Mouse (Mus musculus): ENCODE data around the gene Fam207a. TPM values are rescaled to one million over a fixed set of nuclear protein-coding genes. Genes with fewer than 3 reads are reported as not detected.

The Fam207a gene
- polyA plus RNA-seq, 1 experiment from 2014 or later: 45.6 TPM

DNA sequence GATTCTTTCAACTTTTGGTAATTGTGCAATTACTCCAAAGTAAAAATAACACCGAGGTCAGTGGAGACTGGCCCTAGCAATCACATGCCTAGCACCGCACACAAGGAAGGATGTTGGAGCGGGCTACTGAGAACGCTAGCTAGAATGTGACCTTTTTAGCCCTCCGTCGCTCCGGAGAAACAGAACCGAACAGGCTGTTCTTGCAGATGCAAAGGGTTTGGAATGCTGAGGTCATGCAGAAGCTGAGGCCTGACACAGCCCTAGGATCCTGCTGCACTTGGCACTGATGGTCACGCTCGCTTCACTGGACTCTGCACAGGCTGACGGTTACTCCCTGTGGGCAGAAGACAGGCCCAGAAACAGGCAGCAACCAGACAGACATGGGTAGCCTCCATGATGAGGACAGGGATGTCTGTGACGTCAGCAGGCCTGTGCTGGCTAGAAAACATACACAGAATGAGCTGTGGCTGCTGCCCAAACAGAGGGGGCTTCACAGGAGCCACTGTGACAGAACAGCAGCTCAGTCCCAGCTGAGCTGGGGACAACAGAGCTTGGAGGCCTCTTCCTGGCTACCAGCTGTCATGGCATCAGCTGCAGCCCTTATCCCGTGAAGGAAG lies 8.5 kb downstream of the Fam207a start:
- WGBS: 91% methylated on average over 13 of the region's 13 CpGs
- Histone ChIP-seq H3K9me3 (no peaks in the 10 kb centered on the region), H3K36me3 (peaks cover 80% of the 10 kb centered on the region), H3K4me1 (peaks cover 16% of the 10 kb centered on the region), H3K27ac (no peak overlapping the region), H3K27me3 (ENCODE audit: insufficient read depth, poor library complexity, severe bottlenecking) (no peaks in the 10 kb centered on the region), H3K4me3 (no peak overlapping the region)
- DNase-seq (ENCODE audit: low spot score): no peak

DNA sequence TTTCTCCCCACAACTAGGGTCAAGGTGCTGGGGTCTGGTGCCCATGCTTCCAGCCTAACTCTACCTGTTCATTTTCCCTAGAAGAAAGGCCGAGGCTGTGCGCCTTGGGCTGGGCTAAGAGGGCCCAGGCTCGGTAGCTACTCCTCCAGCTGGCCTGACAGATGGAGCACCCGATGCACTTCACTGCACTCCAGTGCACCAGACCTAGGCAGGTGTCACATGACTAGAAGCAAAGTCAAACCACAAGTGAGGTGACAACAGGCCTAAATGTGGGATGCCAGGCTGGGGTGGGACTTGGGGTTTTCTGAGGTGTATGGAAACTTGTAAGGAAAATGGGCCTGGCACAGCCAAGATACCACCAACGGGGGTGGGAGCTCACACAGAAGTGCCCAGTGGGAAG lies 9.1 kb downstream of the Fam207a start:
- 91% methylated on average over 5 of the region's 5 CpGs for WGBS
- Histone ChIP-seq H3K27ac (no peak overlapping the region), H3K36me3 (peaks cover 79% of the 10 kb centered on the region), H3K4me1 (peaks cover 16% of the 10 kb centered on the region), H3K27me3 (ENCODE audit: insufficient read depth, poor library complexity, severe bottlenecking) (no peaks in the 10 kb centered on the region), H3K4me3 (no peak overlapping the region), H3K9me3 (no peaks in the 10 kb centered on the region)
- no peak for DNase-seq (ENCODE audit: low spot score)

DNA sequence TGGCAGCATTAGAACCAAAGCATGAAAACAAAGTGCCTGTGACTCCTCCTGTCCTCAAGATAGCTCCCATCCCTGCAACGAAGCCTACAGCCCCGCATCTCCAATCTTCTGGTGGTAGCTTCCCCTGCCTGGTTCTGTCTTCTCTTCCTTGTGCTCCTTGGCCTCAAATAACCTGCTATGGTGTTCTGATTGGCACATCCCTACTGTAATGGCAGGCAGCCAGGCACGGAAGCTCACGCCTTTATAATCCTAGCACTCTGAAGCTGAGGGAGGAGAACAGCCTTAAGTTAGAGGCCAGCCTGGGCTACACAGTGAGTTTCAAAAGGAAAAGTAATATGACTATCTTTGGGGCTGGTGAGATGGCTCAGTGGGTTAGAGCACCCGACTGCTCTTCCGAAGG lies 11.4 kb downstream of the Fam207a start:
- WGBS: 93% methylated on average over 6 of the region's 6 CpGs
- Histone ChIP-seq H3K27me3 (ENCODE audit: insufficient read depth, poor library complexity, severe bottlenecking) (no peaks in the 10 kb centered on the region), H3K4me3 (no peak overlapping the region), H3K9me3 (no peaks in the 10 kb centered on the region), H3K27ac (no peak overlapping the region), H3K36me3 (peaks cover 79% of the 10 kb centered on the region), H3K4me1 (peaks cover 13% of the 10 kb centered on the region)
- no peak for DNase-seq (ENCODE audit: low spot score)

DNA sequence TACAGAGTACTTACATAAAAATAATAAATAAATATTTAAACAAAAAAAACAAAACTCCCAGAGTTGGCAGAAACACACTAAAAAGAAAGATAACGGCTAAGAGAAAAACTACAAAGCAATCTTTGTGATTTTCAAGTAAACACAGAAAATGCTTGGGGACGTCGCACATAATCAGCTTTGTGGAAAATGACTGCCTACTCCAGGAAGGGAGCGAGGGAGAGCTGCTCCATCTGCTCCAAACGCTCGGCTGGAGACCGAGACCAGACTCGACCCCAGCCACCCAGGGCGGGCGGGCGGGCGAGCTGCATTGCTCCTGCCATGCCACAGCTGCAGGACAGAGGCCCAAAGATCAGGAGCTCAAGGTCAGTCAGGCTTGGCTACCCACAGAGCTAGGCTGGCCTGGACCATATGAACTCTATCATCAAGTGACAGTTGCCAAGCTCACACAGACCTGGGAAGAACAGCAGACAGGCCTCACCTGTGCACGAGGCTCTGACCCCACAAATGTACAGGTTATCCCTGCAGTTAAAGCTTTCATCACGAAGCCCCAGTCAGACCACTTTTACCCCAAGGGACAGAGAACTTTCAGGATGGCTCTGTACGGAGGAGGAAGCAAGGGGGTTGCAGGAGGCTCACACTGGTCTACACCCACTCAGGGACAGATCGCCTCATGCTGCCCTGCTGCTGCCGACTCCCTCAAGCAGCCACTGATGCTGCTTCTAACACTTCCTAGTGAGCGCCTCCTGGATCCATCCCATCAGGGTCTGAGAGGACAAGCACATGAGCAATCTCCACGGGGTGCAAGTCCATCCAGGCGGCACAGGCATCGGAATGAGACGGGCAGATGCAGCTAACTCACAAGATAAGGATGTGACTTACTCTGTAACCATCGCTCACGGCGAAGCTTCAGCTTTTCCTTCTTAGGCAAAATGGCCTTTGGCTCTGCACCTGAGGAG lies 12.3 kb downstream of the Fam207a start:
- Histone ChIP-seq H3K9me3 (no peaks in the 10 kb centered on the region), H3K27me3 (ENCODE audit: insufficient read depth, poor library complexity, severe bottlenecking) (no peaks in the 10 kb centered on the region), H3K4me1 (peaks cover 22% of the 10 kb centered on the region), H3K27ac (no peak overlapping the region), H3K4me3 (no peak overlapping the region), H3K36me3 (peaks cover 75% of the 10 kb centered on the region)
- WGBS: 90% methylated on average over 25 of the region's 25 CpGs
- no peak for DNase-seq (ENCODE audit: low spot score)

DNA sequence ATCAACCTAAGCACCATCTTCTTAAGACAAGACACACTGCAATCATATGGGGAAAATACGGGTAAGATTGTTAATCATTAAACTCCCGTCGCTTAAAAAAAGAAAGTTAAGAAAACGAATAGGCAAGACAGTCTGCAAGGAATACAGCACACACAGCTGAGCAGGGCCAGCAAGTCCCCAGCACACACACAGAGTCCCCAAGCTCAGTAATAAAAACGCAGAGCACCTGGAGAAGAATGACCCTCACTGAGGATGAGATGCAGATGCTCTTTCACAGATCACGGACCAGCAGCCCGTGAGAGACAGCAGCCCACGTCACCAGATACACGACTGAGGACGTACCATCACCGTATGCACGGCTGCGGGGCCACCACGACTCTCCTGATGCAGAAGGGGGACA lies 14.9 kb downstream of the Fam207a start:
- Histone ChIP-seq H3K9me3 (no peaks in the 10 kb centered on the region), H3K36me3 (peaks cover 76% of the 10 kb centered on the region), H3K27me3 (ENCODE audit: insufficient read depth, poor library complexity, severe bottlenecking) (no peaks in the 10 kb centered on the region), H3K4me1 (peaks cover 32% of the 10 kb centered on the region), H3K27ac (no peak overlapping the region), H3K4me3 (no peak overlapping the region)
- no peak for DNase-seq (ENCODE audit: low spot score)
- WGBS: 88% methylated on average over 14 of the region's 14 CpGs

DNA sequence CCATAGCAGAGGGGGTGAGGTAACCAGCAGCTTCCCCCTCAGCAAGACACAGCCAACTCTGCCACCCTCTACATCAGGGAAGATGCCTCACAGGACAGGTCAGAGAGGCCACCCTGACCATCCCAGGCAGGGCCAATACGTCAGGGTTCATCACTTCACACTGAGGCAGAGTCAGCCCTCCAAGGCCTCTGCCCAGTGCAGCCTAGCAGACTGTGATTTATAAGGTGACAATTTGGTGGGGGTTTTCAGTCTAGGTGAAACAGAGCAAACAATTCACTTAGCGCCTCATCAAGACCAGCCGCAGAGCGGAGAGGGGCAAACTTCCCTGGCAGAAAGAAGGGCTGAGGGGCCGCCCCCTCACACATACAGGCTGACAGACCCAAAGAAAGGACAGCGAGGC lies 17.3 kb downstream of the Fam207a start:
- Histone ChIP-seq H3K27me3 (ENCODE audit: insufficient read depth, poor library complexity, severe bottlenecking) (no peaks in the 10 kb centered on the region), H3K36me3 (peaks cover 78% of the 10 kb centered on the region), H3K9me3 (no peaks in the 10 kb centered on the region), H3K4me3 (no peak overlapping the region), H3K27ac (peak overlapping the region; percentile 56), H3K4me1 (peaks cover 32% of the 10 kb centered on the region)
- WGBS: 65% methylated on average over 6 of the region's 6 CpGs
- no peak for DNase-seq (ENCODE audit: low spot score)

DNA sequence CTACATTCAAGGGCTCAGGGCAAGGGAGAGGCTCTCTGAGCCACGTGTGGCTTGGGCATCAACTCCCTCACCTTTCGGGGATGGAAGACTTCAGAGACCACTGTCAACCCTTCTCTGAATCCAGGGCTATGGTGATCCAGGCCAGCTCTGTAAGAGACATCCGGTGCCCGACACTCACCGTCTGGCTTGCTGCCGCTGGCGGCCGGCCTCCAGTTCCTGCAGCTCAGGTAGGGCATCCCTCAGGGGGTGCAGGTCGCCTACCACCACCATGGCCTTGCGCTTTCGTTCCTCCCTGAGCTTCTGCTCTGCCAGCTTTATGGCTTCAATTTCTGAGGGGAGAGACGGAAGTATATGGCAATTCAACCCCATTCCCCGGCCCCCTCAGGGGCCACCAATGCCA lies 18.4 kb downstream of the Fam207a start:
- H3K27me3 ChIP-seq (ENCODE audit: insufficient read depth, poor library complexity, severe bottlenecking): no peaks in the 10 kb centered on the region
- no peak for DNase-seq (ENCODE audit: low spot score)
- 0 out of 2 replicates have a peak overlapping the region, but pooled peaks have one; percentile 17 for H3K27ac ChIP-seq
- peaks cover 32% of the 10 kb centered on the region for H3K4me1 ChIP-seq
- no peaks in the 10 kb centered on the region for H3K9me3 ChIP-seq
- 90% methylated on average over 13 of the region's 13 CpGs for WGBS
- H3K36me3 ChIP-seq: peaks cover 78% of the 10 kb centered on the region
- H3K4me3 ChIP-seq: no peak overlapping the region

DNA sequence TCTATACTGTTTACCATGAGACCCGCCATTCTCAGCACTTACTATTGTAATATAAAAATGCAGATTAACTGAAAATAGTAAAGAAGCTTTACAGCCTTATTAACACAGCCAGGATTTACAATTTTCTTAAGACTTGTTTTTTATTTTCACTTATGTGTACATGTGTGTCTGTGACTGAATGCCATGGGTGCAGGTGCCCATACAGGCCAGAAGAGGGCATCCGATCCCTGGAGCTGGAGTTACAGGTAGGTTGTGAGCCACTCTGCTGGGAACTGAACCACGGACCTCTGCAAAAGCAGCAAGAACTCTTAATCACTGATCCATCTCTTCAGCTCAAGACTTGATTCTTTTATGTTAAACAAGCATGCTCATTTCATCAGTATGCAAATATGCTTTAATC lies 22.7 kb downstream of the Fam207a start:
- 95% methylated on average over 3 of the region's 3 CpGs for WGBS
- no peak for DNase-seq (ENCODE audit: low spot score)
- peaks cover 14% of the 10 kb centered on the region; the same call in 1 of the 2 replicates for H3K4me1 ChIP-seq
- H3K9me3 ChIP-seq: no peaks in the 10 kb centered on the region
- no peaks in the 10 kb centered on the region for H3K27me3 ChIP-seq (ENCODE audit: insufficient read depth, poor library complexity, severe bottlenecking)
- H3K27ac ChIP-seq: no peak overlapping the region
- peaks cover 87% of the 10 kb centered on the region for H3K36me3 ChIP-seq
- no peak overlapping the region for H3K4me3 ChIP-seq

DNA sequence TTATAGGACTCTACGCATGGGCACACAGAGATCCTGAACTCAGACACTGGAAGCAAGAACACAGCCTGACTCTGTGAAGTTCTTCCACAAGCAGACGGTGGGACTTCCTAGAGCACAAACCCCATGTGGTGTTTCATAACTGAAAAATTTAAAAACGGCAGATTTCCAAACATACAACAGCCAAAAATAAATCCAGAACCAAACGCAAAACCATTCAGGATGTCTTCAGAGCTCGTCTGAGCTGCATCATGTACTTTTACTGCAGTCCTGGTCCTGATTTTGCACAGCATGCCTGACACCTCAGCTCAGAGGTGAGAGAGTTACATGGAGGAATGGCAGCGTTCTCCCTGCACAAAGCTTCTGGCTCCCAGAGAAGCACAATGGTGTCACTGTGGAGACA lies 24.0 kb downstream of the Fam207a start:
- Histone ChIP-seq H3K4me3 (no peak overlapping the region), H3K27me3 (ENCODE audit: insufficient read depth, poor library complexity, severe bottlenecking) (no peaks in the 10 kb centered on the region), H3K9me3 (no peaks in the 10 kb centered on the region), H3K36me3 (peaks cover 87% of the 10 kb centered on the region), H3K4me1 (peaks cover 10% of the 10 kb centered on the region; the same call in 1 of the 2 replicates), H3K27ac (peak overlapping the region; percentile 47; the same call in 1 of the 2 replicates)
- WGBS: 88% methylated on average over 6 of the region's 6 CpGs
- DNase-seq (ENCODE audit: low spot score): no peak

DNA sequence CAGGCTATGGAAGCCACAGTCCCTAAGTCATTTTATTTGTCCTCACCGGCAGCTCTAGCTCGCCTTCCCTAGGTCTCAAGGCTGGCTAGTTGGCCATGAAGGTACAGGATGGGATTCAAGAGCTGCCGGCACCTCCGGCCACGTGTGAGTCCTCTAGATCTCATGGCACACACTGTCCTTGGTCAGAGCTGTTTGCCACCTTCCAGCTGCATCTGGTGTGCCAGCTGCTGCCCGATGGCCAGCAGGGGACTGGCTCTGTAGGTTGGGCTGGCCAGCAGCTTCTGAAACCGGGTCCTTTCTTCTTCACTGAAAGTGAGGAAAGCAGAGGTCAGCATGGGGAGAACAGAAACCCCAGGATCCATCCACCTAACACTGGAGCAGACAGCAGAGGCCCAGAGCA lies 27.4 kb downstream of the Fam207a start:
- H3K9me3 ChIP-seq: no peaks in the 10 kb centered on the region
- H3K27ac ChIP-seq: no peak overlapping the region; the same call in 1 of the 2 replicates
- WGBS: 92% methylated on average over 7 of the region's 7 CpGs
- no peak for DNase-seq (ENCODE audit: low spot score)
- no peaks in the 10 kb centered on the region for H3K27me3 ChIP-seq (ENCODE audit: insufficient read depth, poor library complexity, severe bottlenecking)
- H3K4me1 ChIP-seq: peaks cover 44% of the 10 kb centered on the region
- peaks cover 63% of the 10 kb centered on the region for H3K36me3 ChIP-seq
- no peak overlapping the region for H3K4me3 ChIP-seq

DNA sequence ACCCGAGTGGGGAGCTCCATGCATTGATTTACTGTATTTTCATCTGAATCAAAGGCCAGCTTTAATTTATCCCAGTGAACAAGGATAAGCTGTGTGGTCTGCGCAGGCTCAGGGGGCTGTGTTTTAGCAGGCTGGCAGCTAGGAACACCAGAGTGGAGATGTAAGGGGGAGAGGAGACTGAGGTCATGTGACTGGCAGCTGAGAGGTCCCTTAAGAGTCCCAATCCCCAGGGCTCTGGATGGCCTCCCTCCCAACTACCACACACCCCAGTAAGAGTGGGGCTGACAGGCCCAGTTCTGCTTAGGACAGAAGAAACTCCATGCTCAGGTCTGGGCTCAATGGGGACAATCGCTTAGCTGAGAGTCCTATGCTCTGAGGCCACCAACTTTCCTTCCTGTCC lies 29.8 kb downstream of the Fam207a start:
- H3K4me1 ChIP-seq: peaks cover 54% of the 10 kb centered on the region
- H3K4me3 ChIP-seq: no peak overlapping the region
- H3K36me3 ChIP-seq: peaks cover 46% of the 10 kb centered on the region
- peak overlapping the region; percentile 12; the same call in 1 of the 2 replicates for H3K27ac ChIP-seq
- no peak for DNase-seq (ENCODE audit: low spot score)
- no peaks in the 10 kb centered on the region for H3K9me3 ChIP-seq
- WGBS: 79% methylated on average over 3 of the region's 3 CpGs
- no peaks in the 10 kb centered on the region for H3K27me3 ChIP-seq (ENCODE audit: insufficient read depth, poor library complexity, severe bottlenecking)

DNA sequence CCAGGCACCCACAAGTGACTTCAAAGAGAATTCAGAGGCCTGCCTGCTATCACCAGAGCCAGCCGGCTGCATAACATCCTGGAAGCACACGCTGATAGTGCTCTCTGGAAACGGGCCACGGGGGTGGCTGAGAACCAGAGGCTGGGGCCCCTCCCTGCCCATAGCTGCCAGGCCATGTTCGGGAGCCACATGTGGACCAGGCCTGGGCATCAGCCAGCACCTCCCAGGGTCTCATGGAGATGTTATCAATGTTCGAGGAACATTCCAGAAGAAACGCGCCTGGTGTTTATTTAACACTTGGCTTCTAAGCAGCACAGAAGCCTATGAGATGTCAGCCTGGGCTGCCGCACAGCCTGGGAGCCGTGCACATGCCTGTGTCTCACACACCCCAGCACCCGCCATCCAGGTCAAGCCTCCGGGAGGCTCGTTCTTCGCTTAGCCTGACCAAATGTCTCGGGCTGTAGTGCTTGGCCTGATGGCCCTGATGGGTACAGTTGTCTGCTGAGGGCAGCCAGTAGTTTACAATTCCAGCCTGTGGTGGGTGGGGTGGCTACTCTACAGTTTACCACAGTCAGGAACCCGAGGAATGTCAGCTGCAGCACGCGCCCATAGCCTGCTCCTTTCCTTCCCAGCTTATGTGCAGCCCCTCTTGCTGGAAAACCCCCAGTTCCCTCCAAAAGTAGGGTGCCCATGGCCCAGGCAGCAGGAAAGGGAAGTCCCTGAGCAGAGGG lies 31.2 kb downstream of the Fam207a start:
- 11% methylated on average over 18 of the region's 18 CpGs for WGBS
- Histone ChIP-seq H3K4me1 (peaks cover 64% of the 10 kb centered on the region), H3K4me3 (peak overlapping the region; percentile 25; the same call in 1 of the 2 replicates), H3K9me3 (no peaks in the 10 kb centered on the region), H3K36me3 (peaks cover 35% of the 10 kb centered on the region), H3K27me3 (ENCODE audit: insufficient read depth, poor library complexity, severe bottlenecking) (no peaks in the 10 kb centered on the region), H3K27ac (peak overlapping the region; percentile 84)
- DNase-seq (ENCODE audit: low spot score): peak; percentile 90

DNA sequence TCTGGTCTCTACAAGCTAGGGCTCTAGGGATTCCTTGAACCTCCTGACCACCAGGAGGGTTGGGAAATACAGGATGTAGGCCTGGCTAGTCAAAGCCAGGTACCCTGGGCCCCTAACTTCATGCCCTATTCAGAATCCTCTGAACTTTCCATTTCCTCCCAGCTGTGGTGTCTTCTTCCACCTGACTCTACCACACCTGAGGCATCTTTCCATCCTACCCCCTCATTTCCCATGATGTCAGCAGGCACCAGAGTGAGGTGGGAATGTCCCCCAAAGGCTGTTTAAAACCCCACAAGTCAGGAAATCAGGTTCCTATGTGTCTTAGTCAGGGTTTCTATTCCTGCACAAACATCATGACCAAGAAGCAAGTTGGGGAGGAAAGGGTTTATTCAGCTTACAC lies 33.8 kb downstream of the Fam207a start:
- DNase-seq (ENCODE audit: low spot score): no peak
- Histone ChIP-seq H3K27ac (0 out of 2 replicates have a peak overlapping the region, but pooled peaks have one; percentile 2), H3K4me1 (peaks cover 56% of the 10 kb centered on the region)

More for the DNA sequence above, 33.8 kb downstream of the Fam207a start:
- Histone ChIP-seq H3K4me3 (no peak overlapping the region), H3K9me3 (no peaks in the 10 kb centered on the region), H3K36me3 (peaks cover 9% of the 10 kb centered on the region), H3K27me3 (ENCODE audit: insufficient read depth, poor library complexity, severe bottlenecking) (no peaks in the 10 kb centered on the region)

Data from heart, embryonic 10.5 days (tissue).